Mouse (Mus musculus) myocyte (in vitro differentiated cells): ENCODE results near the gene Ptgds. TPM values are rescaled to one million over a fixed set of nuclear protein-coding genes. Genes with fewer than 3 reads are reported as not detected.

Source experiments
- H3K27me3 ChIP-seq: one replicate; pipeline ENCODE4 v1.6.1; 2011; ENCODE audit not compliant: control insufficient read depth, insufficient read depth, insufficient read length
- H3K36me3 ChIP-seq: one replicate; pipeline ENCODE4 v1.6.1; 2011; ENCODE audit not compliant: control insufficient read depth, insufficient read depth
- H3K4me2 ChIP-seq: one replicate; pipeline ENCODE4 v1.6.1; 2011; ENCODE audit warnings: low read depth, control low read depth
- H3K4me3 ChIP-seq: one replicate; pipeline ENCODE4 v1.5.1; 2011; ENCODE audit warnings: mild to moderate bottlenecking, control low read depth, moderate library complexity
- H3K79me2 ChIP-seq: one replicate; pipeline ENCODE4 v1.6.1; 2011; ENCODE audit not compliant: control insufficient read depth, insufficient read depth
- H3ac ChIP-seq: one replicate; pipeline ENCODE4 v1.6.1; 2011; ENCODE audit not compliant: control insufficient read depth, insufficient read length
- CEBPB ChIP-seq: IDR thresholded peaks from 2 replicates; pipeline ENCODE4 v1.6.1; 2011; ENCODE audit warnings: mild to moderate bottlenecking, moderate library complexity; ENCODE audit not compliant: poor library complexity, insufficient read depth, severe bottlenecking
- E2F4 ChIP-seq: IDR thresholded peaks from one replicate; pipeline ENCODE4 v1.6.1; 2011; ENCODE audit warnings: mild to moderate bottlenecking, control low read depth, moderate library complexity; ENCODE audit not compliant: insufficient read depth
- MAX ChIP-seq: IDR thresholded peaks from one replicate; pipeline ENCODE4 v1.6.1; 2011; ENCODE audit warnings: low read depth, mild to moderate bottlenecking, control low read depth
- MYOD1 ChIP-seq, 3 experiments: IDR thresholded peaks; one replicate each; pipeline ENCODE4 v1.6.1; 2011; ENCODE audit warnings: control low read depth in 2 of 3, low read depth in 2 of 3, mild to moderate bottlenecking in 2 of 3, moderate library complexity in 1 of 3; ENCODE audit not compliant: insufficient read length in 2 of 3, control insufficient read depth in 1 of 3
- MYOG ChIP-seq, 3 experiments: IDR thresholded peaks; one replicate each; pipeline ENCODE4 v1.6.1; 2011; ENCODE audit warnings: control low read depth in 2 of 3, low read depth in 2 of 3, mild to moderate bottlenecking in 2 of 3; ENCODE audit not compliant: insufficient read length in 2 of 3, control insufficient read depth in 1 of 3, insufficient read depth in 1 of 3
- POLR2A ChIP-seq: IDR thresholded peaks from one replicate; pipeline ENCODE4 v1.6.1; 2011; ENCODE audit warnings: low read depth, mild to moderate bottlenecking, control low read depth, moderate library complexity; ENCODE audit not compliant: insufficient read length
- POLR2AphosphoS2 ChIP-seq: IDR thresholded peaks from one replicate; pipeline ENCODE4 v1.6.1; 2011; ENCODE audit warnings: low read depth, control low read depth; ENCODE audit not compliant: insufficient read length
- REST ChIP-seq: IDR thresholded peaks from one replicate; pipeline ENCODE4 v1.6.1; 2011; ENCODE audit warnings: mild to moderate bottlenecking, control low read depth, moderate library complexity; ENCODE audit not compliant: insufficient read depth, insufficient read length
- SRF ChIP-seq: IDR thresholded peaks from one replicate; pipeline ENCODE4 v1.6.1; 2011; ENCODE audit warnings: low read depth; ENCODE audit not compliant: control insufficient read depth, insufficient read length
- TCF12 ChIP-seq: IDR thresholded peaks from one replicate; pipeline ENCODE4 v1.6.1; 2011; ENCODE audit warnings: mild to moderate bottlenecking, control low read depth; ENCODE audit not compliant: poor library complexity, insufficient read depth, severe bottlenecking
- TCF3 ChIP-seq: IDR thresholded peaks from one replicate; pipeline ENCODE4 v1.6.1; 2011; ENCODE audit warnings: low read depth, control low read depth; ENCODE audit not compliant: insufficient read length
- USF1 ChIP-seq: IDR thresholded peaks from one replicate; pipeline ENCODE4 v1.6.1; 2011; ENCODE audit warnings: low read depth, mild to moderate bottlenecking, control low read depth, moderate library complexity
- polyA plus RNA-seq: library from polyadenylated mRNA; unstranded; fragments of >200 nt; fragmentation: generic; extraction: Trizol; gene quantifications from one replicate; pipeline ENCODE4 v1.2.1, GENCODE M21; 2012; ENCODE audit warnings: missing spikeins

The Ptgds gene
- polyA plus RNA-seq, 1 experiment = 9.8 TPM

- Histone ChIP-seq H3ac (no peak overlapping the region), H3K4me3 (peak overlapping the region; percentile 69), H3K4me2 (peak overlapping the region; percentile 94), H3K27me3 (no peaks in the 10 kb centered on the region), H3K36me3 (no peaks in the 10 kb centered on the region), H3K79me2 (no peaks in the 10 kb centered on the region)
- TF ChIP-seq POLR2AphosphoS2 (no peak), TCF3 (no peak), SRF (no peak), REST (no peak), TCF12 (no peak)
Observed at GRCm38 (mm10) chr2:25458911-25459310, 10.9 kb downstream of the Ptgds start.

GRCm38 (mm10) chr2:25457022-25457896 lies 12.6 kb downstream of the Ptgds start:
- peak overlapping the region; percentile 53 for H3K4me2 ChIP-seq
- TF ChIP-seq TCF12 = no peak
- no peak for TF ChIP-seq MYOD1 (IDR thresholded peaks at IDR 0.05; ENCODE audit: control insufficient read depth in 1 of 3, insufficient read length in 2 of 3, low read depth in 2 of 3)
- peak; percentile 62 for TF ChIP-seq POLR2AphosphoS2
- no peak for TF ChIP-seq REST
- no peak overlapping the region for H3K4me3 ChIP-seq
- no peaks in the 10 kb centered on the region for H3K79me2 ChIP-seq
- H3ac ChIP-seq = no peak overlapping the region
- H3K36me3 ChIP-seq = no peaks in the 10 kb centered on the region
- H3K27me3 ChIP-seq = no peaks in the 10 kb centered on the region

GRCm38 (mm10) chr2:25456205-25456953 lies 13.5 kb downstream of the Ptgds start, which contains the start of gene Clic3:
Gene Clic3 (plus strand): TSS chr2:25456838.
- H3K4me2 ChIP-seq = peak within 1 kb of the TSS; percentile 53
- H3K36me3 ChIP-seq = no peaks in the 10 kb centered on the region
- H3ac ChIP-seq = no peak within 1 kb of the TSS
- no peaks in the 10 kb centered on the region for H3K27me3 ChIP-seq
- H3K4me3 ChIP-seq = no peak within 1 kb of the TSS
- no peaks in the 10 kb centered on the region for H3K79me2 ChIP-seq
- TF ChIP-seq TCF3 = no peak
- TF ChIP-seq MAX = no peak
- TF ChIP-seq MYOG (IDR thresholded peaks at IDR 0.05; ENCODE audit: control insufficient read depth in 1 of 3, insufficient read depth in 1 of 3, insufficient read length in 2 of 3, low read depth in 2 of 3) = no peak
- TF ChIP-seq TCF12 = no peak
- no peak for TF ChIP-seq E2F4
- peak; percentile 15 for TF ChIP-seq POLR2A

- Histone ChIP-seq H3K4me2 (no peak overlapping the region), H3K27me3 (no peaks in the 10 kb centered on the region), H3K4me3 (no peak overlapping the region), H3ac (no peak overlapping the region), H3K79me2 (no peaks in the 10 kb centered on the region), H3K36me3 (no peaks in the 10 kb centered on the region)
- TF ChIP-seq TCF3 (no peak), REST (no peak), E2F4 (no peak), TCF12 (no peak), USF1 (no peak), MYOD1 (IDR thresholded peaks at IDR 0.05; ENCODE audit: control insufficient read depth in 1 of 3, insufficient read length in 2 of 3, low read depth in 2 of 3) (no peak), POLR2A (no peak), MYOG (IDR thresholded peaks at IDR 0.05; ENCODE audit: control insufficient read depth in 1 of 3, insufficient read depth in 1 of 3, insufficient read length in 2 of 3, low read depth in 2 of 3) (no peak), CEBPB (no peak), SRF (no peak), MAX (no peak), POLR2AphosphoS2 (no peak)
Observed at GRCm38 (mm10) chr2:25452951-25453350, 16.9 kb downstream of the Ptgds start.
